Mouse (Mus musculus): ENCODE data around the gene Hist2h3b. TPM values are rescaled to one million over a fixed set of nuclear protein-coding genes. Genes with fewer than 3 reads are reported as not detected.
"Not testable (repeated sequence)": the region's sequence is repeated elsewhere in the genome, so short reads cannot be mapped to it uniquely, and the experiment has no call there.

The Hist2h3b gene
- 10 to 100 TPM; 56.6 to 91.2 TPM for total RNA-seq (2021)
- long read RNA-seq, experiment 1, result 0 reads
- long read RNA-seq, experiment 2, result 0 reads

- peak; percentile 83 to 86 for DNase-seq (ENCODE audit: low spot score in 2 of 2)
- intact Hi-C loops (cut with DNase I), result no loop called here
Measured at GRCm38 (mm10) chr3:96268051-96268775, at the start of gene Hist2h3b. TSS of gene Hist2h3b (plus strand) at chr3:96268654.

DNA sequence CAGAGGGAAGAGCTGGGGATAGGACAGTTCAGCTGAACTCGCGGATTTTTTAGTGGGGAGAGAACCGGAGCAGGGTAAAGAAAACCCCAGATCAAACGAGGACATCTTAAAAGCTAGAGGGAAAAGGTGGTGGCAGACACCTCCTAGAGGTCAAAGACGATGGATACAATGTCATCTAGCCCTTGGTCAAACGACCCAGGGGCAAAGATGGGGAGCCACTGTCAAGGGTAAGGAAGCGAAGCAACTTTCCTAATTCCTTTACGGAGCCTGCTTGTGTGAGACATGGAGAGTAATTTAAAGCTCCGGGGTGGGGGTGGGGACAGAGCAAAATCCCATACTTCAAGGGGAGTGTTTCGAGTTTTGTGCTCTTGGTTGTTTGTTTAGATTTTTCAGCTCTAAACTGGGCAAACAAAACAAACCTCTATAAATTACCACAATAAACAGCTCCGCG lies 49.2 kb upstream of the Hist2h3b start:
- no peak for DNase-seq (ENCODE audit: low spot score in 2 of 2)

GRCm38 (mm10) chr3:96219661-96220130 lies 48.8 kb upstream of the Hist2h3b start, which contains the start of the genes Bola1 and Hist2h2ab:
TSS of gene Bola1 (minus strand) at chr3:96219709.
TSS of gene Hist2h2ab (plus strand) at chr3:96219865.
- intact Hi-C loops (cut with DNase I), result loop anchor here (10.0 kb wide), 1 partner anchor 155 kb away; no protein-coding TSS in a partner anchor
- DNase-seq (ENCODE audit: low spot score in 2 of 2), result peak; percentile 71 to 92

More for the DNA sequence above, 49.2 kb upstream of the Hist2h3b start:
- intact Hi-C loops (cut with DNase I), result no loop called here

DNA sequence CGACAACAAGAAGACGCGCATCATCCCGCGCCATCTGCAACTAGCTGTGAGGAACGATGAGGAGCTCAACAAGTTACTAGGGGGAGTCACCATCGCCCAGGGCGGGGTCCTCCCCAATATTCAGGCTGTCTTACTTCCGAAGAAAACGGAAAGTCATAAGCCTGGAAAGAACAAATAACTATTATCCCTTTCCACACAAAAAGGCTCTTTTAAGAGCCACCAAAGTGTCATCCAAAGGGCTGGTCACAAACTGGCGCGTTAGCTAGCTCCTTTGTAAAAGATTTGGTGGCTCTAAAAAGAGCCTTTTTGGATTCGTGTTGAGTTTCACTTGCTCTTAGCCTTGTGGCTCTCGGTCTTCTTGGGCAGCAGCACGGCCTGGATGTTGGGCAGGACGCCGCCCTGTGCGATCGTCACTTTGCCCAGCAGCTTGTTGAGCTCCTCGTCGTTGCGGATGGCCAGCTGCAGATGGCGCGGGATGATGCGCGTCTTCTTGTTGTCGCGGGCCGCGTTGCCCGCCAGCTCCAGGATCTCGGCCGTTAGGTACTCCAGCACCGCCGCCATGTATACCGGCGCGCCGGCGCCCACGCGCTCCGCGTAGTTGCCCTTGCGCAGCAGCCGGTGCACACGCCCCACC lies 48.2 kb upstream of the Hist2h3b start:
- not testable (repeated sequence) for DNase-seq (ENCODE audit: low spot score in 2 of 2)
- intact Hi-C loops (cut with DNase I), result loop anchor here (10.0 kb wide), 1 partner anchor 155 kb away; no protein-coding TSS in a partner anchor

- intact Hi-C loops (cut with DNase I), result loop anchor here (10.0 kb wide), 1 partner anchor 156 kb away; no protein-coding TSS in a partner anchor
- DNase-seq (ENCODE audit: low spot score in 2 of 2), result peak; percentile 83 to 87
Measured at GRCm38 (mm10) chr3:96220765-96221639, 47.5 kb upstream of the Hist2h3b start, which contains the start of the genes Hist2h2ac and Hist2h2be. TSS of gene Hist2h2ac (minus strand) at chr3:96220880. TSS of gene Hist2h2be (plus strand) at chr3:96221119.

DNA sequence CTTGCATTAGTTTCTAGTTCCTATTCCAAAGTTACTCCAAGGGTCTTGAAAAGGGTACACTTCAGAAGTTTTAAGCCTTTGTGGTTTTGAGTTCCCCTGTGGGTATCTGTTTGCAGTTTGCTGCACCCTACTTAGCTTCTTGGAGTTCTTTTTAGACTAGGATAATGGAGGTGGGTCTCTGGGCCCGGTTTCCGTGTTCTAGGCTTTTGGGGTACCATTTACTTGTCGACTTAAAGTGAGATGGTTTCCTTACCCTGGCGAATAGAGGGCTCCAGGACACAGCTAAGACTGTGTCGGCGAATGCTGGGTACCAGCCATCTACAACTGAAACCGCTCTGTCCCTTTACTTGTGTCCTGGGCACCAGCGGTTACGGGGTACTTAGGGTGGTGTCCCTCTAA lies 46.8 kb upstream of the Hist2h3b start:
- no peak for DNase-seq (ENCODE audit: low spot score in 2 of 2)
- intact Hi-C loops (cut with DNase I), result loop anchor here (10.0 kb wide), 1 partner anchor 157 kb away; no protein-coding TSS in a partner anchor

GRCm38 (mm10) chr3:96222774-96223173 lies 45.7 kb upstream of the Hist2h3b start:
- intact Hi-C loops (cut with DNase I), result loop anchor here (10.0 kb wide), 1 partner anchor 158 kb away; no protein-coding TSS in a partner anchor
- no peak for DNase-seq (ENCODE audit: low spot score in 2 of 2)

- DNase-seq (ENCODE audit: low spot score in 2 of 2), result no peak
- intact Hi-C loops (cut with DNase I), result loop anchor here (10.0 kb wide), 1 partner anchor 161 kb away; no protein-coding TSS in a partner anchor
Measured at GRCm38 (mm10) chr3:96225421-96225820, 43.0 kb upstream of the Hist2h3b start.

- DNase-seq (ENCODE audit: low spot score in 2 of 2), result no peak
- intact Hi-C loops (cut with DNase I), result loop anchor here (10.0 kb wide), 1 partner anchor 162 kb away; no protein-coding TSS in a partner anchor
Measured at GRCm38 (mm10) chr3:96226695-96227648, 41.5 kb upstream of the Hist2h3b start.

GRCm38 (mm10) chr3:96228828-96229227 lies 39.6 kb upstream of the Hist2h3b start:
- DNase-seq (ENCODE audit: low spot score in 2 of 2), result no peak
- intact Hi-C loops (cut with DNase I), result loop anchor here (10.0 kb wide), 1 partner anchor 164 kb away; no protein-coding TSS in a partner anchor

DNA sequence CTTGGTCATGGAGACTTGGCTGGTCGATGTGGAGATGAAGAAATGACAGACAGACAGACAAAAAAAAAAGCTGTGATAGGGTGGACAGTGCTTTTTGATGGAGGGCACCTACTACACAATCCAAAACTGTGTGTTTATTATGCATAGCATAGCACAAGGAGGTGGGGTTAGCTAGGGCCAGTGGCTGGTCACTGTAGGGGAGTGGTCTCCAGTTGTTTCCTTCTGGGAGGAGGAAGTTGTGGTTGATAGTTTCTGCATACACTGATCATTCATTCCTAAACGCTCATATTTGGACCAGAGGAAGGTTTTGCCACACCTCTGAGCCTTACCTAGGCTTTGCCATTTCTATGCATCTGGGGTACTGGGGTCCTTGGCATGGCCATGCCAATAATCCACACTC lies 38.0 kb upstream of the Hist2h3b start:
- DNase-seq (ENCODE audit: low spot score in 2 of 2), result no peak
- intact Hi-C loops (cut with DNase I), result no loop called here

DNA sequence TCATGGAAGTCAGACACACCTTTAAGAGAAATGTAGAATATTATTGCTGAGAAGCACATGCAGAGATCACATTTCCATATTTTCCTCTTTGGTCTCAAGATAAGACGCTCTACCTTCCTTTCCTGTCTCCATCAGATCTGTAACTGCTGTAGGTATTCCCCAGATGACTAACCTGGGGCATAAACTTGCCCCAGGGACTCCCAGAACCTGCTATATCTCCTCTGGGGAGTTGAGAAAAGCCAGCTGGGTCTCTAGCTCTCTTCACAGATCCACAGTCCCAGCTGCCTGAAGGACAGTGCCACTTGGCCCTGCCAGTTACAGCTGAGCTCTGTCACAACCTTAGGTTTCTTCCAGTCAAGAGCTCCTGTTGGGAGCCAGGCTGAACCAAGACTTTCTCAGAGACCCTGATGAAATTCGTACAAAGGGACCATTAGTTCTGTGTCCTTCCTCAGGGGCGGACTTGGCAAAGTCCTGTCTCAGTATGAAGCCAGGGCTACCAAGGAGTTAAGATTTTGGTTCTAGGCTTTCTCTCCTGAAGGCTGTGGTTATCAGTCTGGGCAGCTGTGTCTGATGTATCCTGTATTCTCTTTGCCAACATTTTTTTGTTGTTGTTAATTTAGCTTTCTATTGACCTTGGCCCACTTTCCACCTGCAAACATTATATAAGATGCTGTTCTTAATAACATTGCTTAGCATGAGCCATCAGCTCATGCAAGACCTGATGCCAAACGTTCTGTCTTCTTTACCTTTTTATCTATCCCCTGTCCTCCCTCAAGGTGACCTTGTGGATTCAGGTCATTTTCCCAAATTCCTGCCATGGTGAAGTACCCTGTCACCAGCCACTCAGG lies 37.3 kb upstream of the Hist2h3b start:
- DNase-seq (ENCODE audit: low spot score in 2 of 2), result no peak
- intact Hi-C loops (cut with DNase I), result no loop called here

DNA sequence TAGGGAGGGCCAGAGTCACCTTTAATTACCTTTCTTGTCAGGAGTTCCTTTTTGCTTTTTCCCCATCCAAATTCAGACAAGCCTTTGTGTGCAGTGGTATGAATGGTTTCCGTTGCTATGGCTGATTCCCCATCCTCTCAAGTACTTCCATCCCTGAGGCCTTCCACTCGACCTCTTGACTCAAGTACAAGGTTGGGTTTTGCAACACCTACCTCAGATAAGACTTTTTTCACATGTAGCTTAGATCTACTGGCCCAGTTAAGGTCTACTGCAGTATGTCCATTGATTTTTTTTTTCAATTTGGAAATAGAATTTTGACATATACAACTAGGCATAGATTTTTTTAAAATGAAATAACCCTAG lies 36.7 kb upstream of the Hist2h3b start:
- DNase-seq (ENCODE audit: low spot score in 2 of 2), result no peak
- intact Hi-C loops (cut with DNase I), result no loop called here

- DNase-seq (ENCODE audit: low spot score in 2 of 2), result no peak
- intact Hi-C loops (cut with DNase I), result no loop called here
Measured at GRCm38 (mm10) chr3:96234914-96235313, 33.5 kb upstream of the Hist2h3b start.

DNA sequence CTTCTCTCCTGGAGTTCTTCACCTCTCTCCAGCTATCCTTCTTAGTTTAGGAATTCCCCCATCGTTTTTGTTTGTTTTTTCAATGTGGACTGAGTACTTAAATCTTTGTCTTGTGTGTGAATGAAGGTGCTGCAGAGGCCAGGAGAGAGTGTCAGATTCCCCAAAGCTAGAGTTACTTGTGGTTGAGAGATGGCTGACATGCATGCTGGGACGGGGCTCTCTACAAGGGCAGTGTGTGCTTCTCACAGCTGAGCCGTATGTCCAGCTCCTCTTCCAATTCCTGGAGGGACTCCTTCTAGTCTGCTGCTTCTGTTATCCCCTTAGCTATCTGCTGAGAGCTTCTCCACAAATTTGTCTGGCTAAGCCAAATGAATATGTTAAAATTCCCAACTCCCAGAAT lies 32.6 kb upstream of the Hist2h3b start:
- intact Hi-C loops (cut with DNase I), result no loop called here
- DNase-seq (ENCODE audit: low spot score in 2 of 2), result no peak

DNA sequence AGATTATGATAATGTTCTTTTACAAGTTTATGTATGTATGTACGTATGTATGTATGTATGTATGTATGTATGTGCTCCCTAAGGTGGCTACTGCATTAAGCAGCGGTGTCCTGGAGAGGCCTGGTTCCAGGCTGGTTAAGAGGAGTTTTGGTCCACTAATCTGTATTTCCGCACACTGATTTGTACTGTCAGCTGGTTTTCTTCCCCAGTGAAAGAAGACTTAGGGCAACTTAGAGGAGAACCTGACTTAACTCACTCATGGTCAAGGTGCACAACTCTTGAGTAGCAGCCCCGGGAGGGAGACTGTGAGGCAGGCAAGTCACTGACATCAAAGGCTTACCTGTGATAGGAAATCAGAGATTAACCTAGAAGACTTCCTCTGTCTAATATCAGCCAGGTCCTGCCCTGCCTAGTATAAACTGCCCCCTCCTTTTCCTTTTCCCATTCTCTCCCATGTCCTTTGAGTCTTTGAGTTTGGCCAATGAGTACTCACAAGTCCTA lies 31.6 kb upstream of the Hist2h3b start:
- intact Hi-C loops (cut with DNase I), result no loop called here
- no peak for DNase-seq (ENCODE audit: low spot score in 2 of 2)

Measured in left cerebral cortex, postnatal 14 days (tissue).